ENCODE assay signal across 30 mouse cellular contexts in genomic region chr17:71056405-71056804, GRCm38 (mm10). TPM values are rescaled to one million over a fixed set of nuclear protein-coding genes. Genes with fewer than 3 reads are reported as not detected.
A peak's percentile ranks its signal among the peaks of the same experiment; 100 is the strongest.
DNase-seq lines count a peak whose midpoint lies in the region; ATAC-seq lines count a peak whose summit lies in the region.
"Had no signal": no experiment of that assay in that cellular context is flagged by ENCODE, and none has a peak within 500 bp of the region (broad histone marks: within the 10 kb centered on the region; RNA-seq: fewer than 3 reads in every experiment).

No protein-coding gene starts in this region.

- H3K4me2 ChIP-seq in liver, embryonic 12.5 days: no peak overlapping the region
- H3K4me2 ChIP-seq in liver, embryonic 13.5 days: no peak overlapping the region
- H3K4me2 ChIP-seq: embryonic facial prominence, embryonic 13.5 days; forebrain, embryonic 15.5 days; heart, embryonic 12.5 days; hindbrain, embryonic 15.5 days; limb, embryonic 13.5 days; midbrain, embryonic 15.5 days had no signal

- H3K27ac ChIP-seq in liver, embryonic 12.5 days: no peak overlapping the region
- no peak overlapping the region for H3K27ac ChIP-seq in liver, embryonic 13.5 days
- H3K27ac ChIP-seq: embryonic facial prominence, embryonic 13.5 days; forebrain, embryonic 10.5 days; forebrain, embryonic 15.5 days; heart, adult 2 months; hindbrain, embryonic 10.5 days; hindbrain, embryonic 15.5 days; limb, embryonic 13.5 days; macrophage; midbrain, embryonic 10.5 days; midbrain, embryonic 15.5 days; stomach, postnatal 0 days had no signal

- H3K4me3 ChIP-seq in liver, embryonic 12.5 days: no peak overlapping the region
- H3K4me3 ChIP-seq in liver, embryonic 13.5 days (replicated peaks): no peak overlapping the region
- H3K4me3 ChIP-seq: embryonic facial prominence, embryonic 13.5 days; forebrain, embryonic 10.5 days; forebrain, embryonic 15.5 days; heart, adult 2 months; heart, embryonic 12.5 days; hindbrain, embryonic 10.5 days; hindbrain, embryonic 15.5 days; limb, embryonic 13.5 days; midbrain, embryonic 10.5 days; midbrain, embryonic 15.5 days had no signal

- DNase-seq in liver: no peak
- DNase-seq in c-Kit-positive CD71-negative TER-119-negative erythroid progenitor cells, embryonic 14.5 days (ENCODE audit: low read depth): peak; percentile 10
- peak; percentile 8 for DNase-seq in liver, embryonic 13.5 days
- DNase-seq in adrenal gland, postnatal 14 days: no peak
- DNase-seq in adipocyte (ENCODE audit: low spot score): no peak
- DNase-seq in right cerebral cortex, adult 18-20 months: no peak
- DNase-seq: adrenal gland, postnatal 36 days; cerebellum, adult 9-10 months; cerebellum, postnatal 36 days; gastrocnemius, postnatal 25 days; heart, adult 2 months; kidney, adult 11 months; kidney, postnatal 14 days; right cerebral cortex, postnatal 4 days; thymus, adult 18-20 months; thymus, postnatal 36 days had no signal

- 0 out of 2 replicates have a peak, but pooled peaks cover 3% of the 10 kb centered on the region for H3K27me3 ChIP-seq in liver, embryonic 12.5 days (replicated peaks)
- H3K27me3 ChIP-seq in liver, embryonic 13.5 days: no peaks in the 10 kb centered on the region
- H3K27me3 ChIP-seq: embryonic facial prominence, embryonic 13.5 days; forebrain, embryonic 15.5 days; heart, embryonic 12.5 days; hindbrain, embryonic 15.5 days; limb, embryonic 13.5 days; midbrain, embryonic 15.5 days had no signal

- ATAC-seq in liver, embryonic 12.5 days: peak; percentile 45; the same call in 1 of the 2 replicates
- ATAC-seq in liver, embryonic 13.5 days (ENCODE audit: low read depth): peak; percentile 66
- ATAC-seq: forebrain, embryonic 15.5 days; inflammation-experienced regulatory T-cells, adult 6 months; midbrain, embryonic 15.5 days had no signal

- 18% methylated on average over 7 of the region's 7 CpGs for WGBS in liver, embryonic 12.5 days (ENCODE audit: insufficient replicate concordance)
- 16% methylated on average over 7 of the region's 7 CpGs for WGBS in liver, embryonic 13.5 days (ENCODE audit: insufficient replicate concordance)

- H3K36me3 ChIP-seq in liver, embryonic 12.5 days: no peaks in the 10 kb centered on the region
- H3K36me3 ChIP-seq in liver, embryonic 13.5 days: no peaks in the 10 kb centered on the region
- H3K36me3 ChIP-seq: embryonic facial prominence, embryonic 13.5 days; forebrain, embryonic 10.5 days; forebrain, embryonic 15.5 days; G1E; hindbrain, embryonic 10.5 days; hindbrain, embryonic 15.5 days; limb, embryonic 13.5 days; midbrain, embryonic 10.5 days; midbrain, embryonic 15.5 days had no signal

- H3K9ac ChIP-seq in liver, embryonic 12.5 days: no peak overlapping the region
- no peak overlapping the region for H3K9ac ChIP-seq in liver, embryonic 13.5 days
- H3K9ac ChIP-seq: embryonic facial prominence, embryonic 13.5 days; forebrain, embryonic 15.5 days; heart, embryonic 12.5 days; hindbrain, embryonic 15.5 days; limb, embryonic 13.5 days; midbrain, embryonic 15.5 days had no signal

- no peaks in the 10 kb centered on the region for H3K9me3 ChIP-seq in liver, embryonic 12.5 days (replicated peaks)
- no peaks in the 10 kb centered on the region for H3K9me3 ChIP-seq in liver, embryonic 13.5 days (replicated peaks)
- H3K9me3 ChIP-seq: embryonic facial prominence, embryonic 13.5 days; forebrain, embryonic 10.5 days; forebrain, embryonic 15.5 days; G1E; heart, embryonic 12.5 days; hindbrain, embryonic 10.5 days; hindbrain, embryonic 15.5 days; limb, embryonic 13.5 days; midbrain, embryonic 10.5 days; midbrain, embryonic 15.5 days had no signal

- peaks cover 9% of the 10 kb centered on the region for H3K4me1 ChIP-seq in liver, embryonic 12.5 days
- peaks cover 17% of the 10 kb centered on the region for H3K4me1 ChIP-seq in liver, embryonic 13.5 days (replicated peaks)
- H3K4me1 ChIP-seq: forebrain, embryonic 10.5 days; forebrain, embryonic 15.5 days; heart, embryonic 12.5 days; midbrain, embryonic 10.5 days; midbrain, embryonic 15.5 days had no signal

RNA-seq across cellular contexts. Expression of gene Myl12a, which starts 53.7 kb away (rescaled TPM):
- 292 TPM in 2 replicates for polyA plus RNA-seq in liver, embryonic 12.5 days (2016; fragmentation: Nextera tagmentation; extraction: Ambion mirVana)
- polyA plus RNA-seq in liver, embryonic 13.5 days (2015; fragmentation: Nextera tagmentation; extraction: Ambion mirVana): 237 and 258 TPM in 2 replicates
- 311 and 324 TPM in 2 replicates for total RNA-seq in adrenal gland, postnatal 14 days (2021)

RNA-seq across cellular contexts. Expression of gene Myom1, which starts 54.0 kb away (rescaled TPM):
- 3.5 and 3.9 TPM in 2 replicates for polyA plus RNA-seq in liver, embryonic 12.5 days (2016; fragmentation: Nextera tagmentation; extraction: Ambion mirVana)
- polyA plus RNA-seq in liver, embryonic 13.5 days (2015; fragmentation: Nextera tagmentation; extraction: Ambion mirVana): 1.7 and 2.1 TPM in 2 replicates
- total RNA-seq in adrenal gland, postnatal 14 days (2021): 4.3 and 8.1 TPM in 2 replicates

Comparison
In these comparisons a context has a peak if more than half of its experiments do, and no peak if none do; other contexts are left out.
1. DNase-seq: peak in c-Kit-positive CD71-negative TER-119-negative erythroid progenitor cells, embryonic 14.5 days (single experiment) and liver, embryonic 13.5 days (single experiment); none in liver (single experiment), adrenal gland, postnatal 14 days (single experiment), adipocyte (single experiment) and right cerebral cortex, adult 18-20 months (single experiment).